Mouse (Mus musculus): Measurements from ENCODE around the gene Celf5.

- TF ChIP-seq CTCF (IDR thresholded peaks at IDR 0.05; ENCODE audit: extremely low read depth, insufficient read depth, insufficient read length, insufficient replicate concordance) (no peak), POLR2A (IDR thresholded peaks at IDR 0.05; ENCODE audit: low read depth, low read length) (no peak)
These were observed 9.5 kb downstream of the Celf5 start for GRCm38 (mm10) chr10:81473003-81473451.

Measured in spleen, adult 2 months (tissue).